Comparison of ENCODE assay signal across 21 mouse cellular contexts in the genomic region with DNA sequence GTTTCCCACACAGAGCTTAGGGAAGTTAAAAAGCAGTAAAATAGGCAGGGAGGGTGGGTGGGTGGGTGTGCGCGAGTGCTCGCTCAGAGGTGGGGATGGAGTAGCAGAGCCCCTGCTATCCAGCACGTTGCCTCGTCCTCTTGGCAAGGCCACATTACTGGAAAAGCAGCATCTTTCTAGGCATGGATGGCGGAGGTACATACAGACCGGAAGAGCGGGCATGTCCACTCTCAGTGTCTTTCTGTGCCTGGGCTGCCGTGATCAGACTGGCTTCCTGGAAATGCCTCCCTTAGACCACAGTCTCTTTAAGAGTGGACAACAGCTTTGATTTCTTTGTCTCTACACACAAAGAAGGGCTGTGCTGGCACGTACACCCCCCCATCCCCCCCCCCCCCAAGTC.
"Had no signal": no experiment of that assay in that cellular context is flagged by ENCODE, and none has a peak within 500 bp of the region (broad histone marks: within the 10 kb centered on the region; RNA-seq: fewer than 3 reads in every experiment).

No protein-coding gene starts in this region.

- H3K27ac ChIP-seq: kidney, embryonic 15.5 days; left cerebral cortex, adult 2 months; limb, embryonic 10.5 days; limb, embryonic 13.5 days; liver, embryonic 12.5 days; liver, embryonic 15.5 days; lung, embryonic 15.5 days; midbrain, embryonic 10.5 days; midbrain, embryonic 13.5 days; neural tube, embryonic 12.5 days had no signal

- H3K4me3 ChIP-seq: kidney, embryonic 15.5 days; left cerebral cortex, adult 2 months; limb, embryonic 10.5 days; limb, embryonic 13.5 days; liver, embryonic 12.5 days; liver, embryonic 15.5 days; lung, embryonic 15.5 days; megakaryocyte, embryonic 14.5 days; midbrain, embryonic 10.5 days; midbrain, embryonic 13.5 days; neural tube, embryonic 12.5 days had no signal

- H3K4me1 ChIP-seq: kidney, embryonic 15.5 days; limb, embryonic 10.5 days; limb, embryonic 13.5 days; liver, embryonic 12.5 days; liver, embryonic 15.5 days; lung, embryonic 15.5 days; megakaryocyte, embryonic 14.5 days; midbrain, embryonic 10.5 days; neural tube, embryonic 12.5 days had no signal

- H3K4me2 ChIP-seq: kidney, embryonic 15.5 days; limb, embryonic 13.5 days; liver, embryonic 12.5 days; liver, embryonic 15.5 days; lung, embryonic 15.5 days; midbrain, embryonic 13.5 days; neural tube, embryonic 12.5 days had no signal

- ATAC-seq: liver, embryonic 12.5 days; midbrain, embryonic 13.5 days had no signal

- DNase-seq: kidney, adult 8-10 months; kidney, postnatal 10 days; kidney, postnatal 36 days; layer of hippocampus, postnatal 36 days; liver; lung, adult 18-20 months; lung, postnatal 10 days; lung, postnatal 36 days; thymus, adult 18-20 months; thymus, postnatal 36 days had no signal

- H3K27me3 ChIP-seq: kidney, embryonic 15.5 days; limb, embryonic 13.5 days; liver, embryonic 12.5 days; liver, embryonic 15.5 days; lung, embryonic 15.5 days; neural tube, embryonic 12.5 days had no signal

- H3K9ac ChIP-seq: kidney, embryonic 15.5 days; limb, embryonic 13.5 days; liver, embryonic 12.5 days; liver, embryonic 15.5 days; lung, embryonic 15.5 days; midbrain, embryonic 13.5 days; neural tube, embryonic 12.5 days had no signal

- H3K9me3 ChIP-seq: kidney, embryonic 15.5 days; limb, embryonic 10.5 days; limb, embryonic 13.5 days; liver, embryonic 12.5 days; liver, embryonic 15.5 days; lung, embryonic 15.5 days; megakaryocyte, embryonic 14.5 days; midbrain, embryonic 10.5 days; midbrain, embryonic 13.5 days; neural tube, embryonic 12.5 days had no signal

- H3K36me3 ChIP-seq: liver, embryonic 15.5 days; midbrain, embryonic 13.5 days; neural tube, embryonic 12.5 days had no signal
